Mouse (Mus musculus) midbrain, postnatal 0 days (tissue): ENCODE data around the gene Wwc2. TPM values are rescaled to one million over a fixed set of nuclear protein-coding genes. Genes with fewer than 3 reads are reported as not detected.

Experiments used
- ATAC-seq: fragments of 200-750 bp; cut with Nextera tagmentation; 2 replicates; pipeline ENCODE4 v1.8.0; 2017; ENCODE audit warnings: moderate number of reproducible peaks, mild to moderate bottlenecking, moderate TSS enrichment, moderate library complexity; ENCODE audit not compliant: low FRiP score
- DNase-seq: peaks from one replicate; pipeline ENCODE4 v3.0.0-alpha.2; 2015; ENCODE audit warnings: low spot score
- H3K27ac ChIP-seq: fragments of 300-500 bp; sonication (generic); 2 replicates; pipeline ENCODE4 v1.5.1; 2014; ENCODE audit warnings: low read depth, mild to moderate bottlenecking, low read length, mixed read lengths
- H3K27me3 ChIP-seq: fragments of 300-500 bp; sonication (generic); 2 replicates; pipeline ENCODE4 v1.6.1; 2014; ENCODE audit warnings: low read length, control low read depth, mixed read lengths; ENCODE audit not compliant: insufficient read depth
- H3K36me3 ChIP-seq: fragments of 300-500 bp; sonication (generic); 2 replicates; pipeline ENCODE4 v1.6.1; 2014; ENCODE audit warnings: low read length, control low read depth, mixed read lengths; ENCODE audit not compliant: insufficient read depth
- H3K4me1 ChIP-seq: fragments of 300-500 bp; sonication (generic); 2 replicates; pipeline ENCODE4 v1.6.1; 2014; ENCODE audit warnings: mild to moderate bottlenecking, control low read depth, antibody characterized with exemption, low read length, mixed read lengths; ENCODE audit not compliant: insufficient read depth
- H3K4me2 ChIP-seq: fragments of 300-500 bp; sonication (generic); 2 replicates; pipeline ENCODE4 v1.6.1; 2014; ENCODE audit warnings: low read depth, mild to moderate bottlenecking, low read length, mixed read lengths; ENCODE audit not compliant: poor library complexity, severe bottlenecking
- H3K4me3 ChIP-seq: fragments of 300-500 bp; sonication (generic); 2 replicates; pipeline ENCODE4 v1.5.1; 2014; ENCODE audit warnings: low read depth, mild to moderate bottlenecking, low read length, moderate library complexity
- H3K9ac ChIP-seq: fragments of 300-500 bp; sonication (generic); replicated peaks from 2 replicates; pipeline ENCODE4 v1.6.1; 2014; ENCODE audit warnings: mild to moderate bottlenecking, low read length, moderate library complexity, mixed read lengths; ENCODE audit not compliant: poor library complexity, severe bottlenecking
- H3K9me3 ChIP-seq: fragments of 300-500 bp; sonication (generic); 2 replicates; pipeline ENCODE4 v1.6.1; 2016; ENCODE audit warnings: low read length, control low read depth
- CTCF ChIP-seq: IDR thresholded peaks from 2 replicates; pipeline ENCODE4 v1.5.1; 2016; ENCODE audit warnings: antibody characterized with exemption, mild to moderate bottlenecking
- WGBS: fragments of 180-500 bp; shearing (Covaris S2); extraction: QIAGEN DNeasy Blood & Tissue Kit; methylation state at CpG from one replicate; pipeline ENCODE4 v1.1.7; 2014; 5-methylcytosine and 5-hydroxymethylcytosine counted together
- polyA plus RNA-seq: library from polyadenylated mRNA; unstranded; fragments of >200 nt; fragmentation: Nextera tagmentation; extraction: Ambion mirVana; gene quantifications from 2 replicates; pipeline ENCODE4 v1.2.1, GENCODE M21; 2015
- total RNA-seq: library from RNA; depleted of rRNA; stranded (reverse); fragments of >200 nt; gene quantifications from 2 replicates; pipeline ENCODE4 v1.2.3, GENCODE M21; 2014

Wwc2 gene
- total and polyA plus RNA-seq, 2 experiments from 2014 or later, result 4.5 to 9.6 TPM

DNA sequence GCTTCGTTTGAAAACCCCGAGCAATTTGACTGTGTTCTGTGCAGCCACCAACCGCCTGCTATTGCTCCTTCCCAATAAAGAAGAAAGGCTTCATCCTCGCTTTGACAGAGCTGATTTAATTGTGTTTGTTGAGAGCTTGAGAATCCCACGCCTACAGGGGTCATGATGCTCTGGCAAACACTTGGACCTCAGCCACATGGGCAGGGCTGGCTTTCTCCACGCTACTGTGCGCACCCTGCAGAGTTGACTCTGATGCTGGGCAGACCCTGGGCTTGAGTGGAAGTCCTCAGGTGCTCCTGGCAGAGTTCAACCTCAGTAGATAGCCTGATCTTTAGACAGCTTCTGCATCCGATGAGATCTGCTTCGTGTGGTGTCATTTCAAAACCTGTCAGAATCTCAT, 198.7 kb downstream of the Wwc2 start:
- Histone ChIP-seq H3K4me2 (no peak overlapping the region), H3K4me3 (no peak overlapping the region), H3K27ac (no peak overlapping the region), H3K36me3 (no peaks in the 10 kb centered on the region), H3K9ac (no peak overlapping the region), H3K27me3 (no peaks in the 10 kb centered on the region), H3K4me1 (no peaks in the 10 kb centered on the region), H3K9me3 (no peaks in the 10 kb centered on the region)
- ATAC-seq, result no peak
- WGBS, result 64% methylated on average over 9 of the region's 9 CpGs
- TF ChIP-seq CTCF, result no peak
- DNase-seq, result no peak

GRCm38 (mm10) chr8:47787705-47788104, 203.0 kb downstream of the Wwc2 start:
- H3K4me3 ChIP-seq, result no peak overlapping the region
- no peak for TF ChIP-seq CTCF
- DNase-seq, result no peak
- WGBS, result 42% methylated on average over 10 of the region's 10 CpGs
- H3K4me1 ChIP-seq, result no peaks in the 10 kb centered on the region
- H3K27ac ChIP-seq, result no peak overlapping the region
- H3K9me3 ChIP-seq, result no peaks in the 10 kb centered on the region
- H3K27me3 ChIP-seq, result no peaks in the 10 kb centered on the region
- no peak for ATAC-seq
- no peaks in the 10 kb centered on the region for H3K36me3 ChIP-seq
- no peak overlapping the region for H3K4me2 ChIP-seq
- H3K9ac ChIP-seq, result peak overlapping the region; percentile 19; the same call in 1 of the 2 replicates

DNA sequence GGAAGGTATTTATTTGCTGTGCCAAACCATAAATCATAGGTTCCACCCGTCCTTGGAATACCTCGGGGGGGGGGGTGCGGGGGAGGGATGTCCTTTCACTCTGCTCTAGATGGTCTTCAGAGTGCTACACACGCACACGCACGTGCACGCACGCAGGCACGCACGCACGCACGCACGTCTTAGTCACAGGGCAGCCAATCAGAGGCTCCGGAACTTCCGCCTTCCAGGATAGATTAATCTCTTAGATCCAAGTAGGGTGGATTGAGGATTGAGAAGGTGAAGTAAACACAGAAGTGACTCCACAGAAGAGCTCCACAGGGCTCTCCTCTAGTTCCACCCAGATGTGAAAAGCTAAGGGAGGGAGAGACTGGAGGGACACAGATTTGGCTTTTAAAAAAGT, 204.4 kb downstream of the Wwc2 start:
- Histone ChIP-seq H3K9me3 (no peaks in the 10 kb centered on the region), H3K36me3 (no peaks in the 10 kb centered on the region), H3K27ac (no peak overlapping the region), H3K4me2 (no peak overlapping the region), H3K9ac (no peak overlapping the region), H3K4me1 (no peaks in the 10 kb centered on the region), H3K4me3 (no peak overlapping the region), H3K27me3 (no peaks in the 10 kb centered on the region)
- no peak for ATAC-seq
- DNase-seq, result no peak
- 97% methylated on average over 15 of the region's 15 CpGs for WGBS
- TF ChIP-seq CTCF, result no peak

DNA sequence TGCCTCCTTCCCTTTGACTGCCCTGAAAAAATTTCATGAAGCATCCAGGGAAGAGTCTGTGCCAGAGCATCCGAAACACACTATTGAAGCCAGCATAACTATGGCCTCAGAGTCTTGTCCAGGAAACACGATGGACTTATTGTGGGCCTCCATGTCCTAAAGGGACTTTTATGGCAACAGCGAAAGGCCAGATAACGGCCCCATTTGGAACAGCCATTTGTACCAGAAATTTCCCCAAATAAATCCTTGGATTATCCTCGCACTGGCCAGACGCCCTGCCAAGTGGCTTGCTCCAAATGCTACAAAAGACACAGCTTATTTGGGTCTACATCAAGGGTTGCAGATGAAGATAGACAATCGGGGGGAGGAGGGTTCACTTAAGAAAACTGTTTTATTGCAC, 206.3 kb downstream of the Wwc2 start:
- WGBS, result 83% methylated on average over 7 of the region's 7 CpGs
- ATAC-seq, result no peak

DNA sequence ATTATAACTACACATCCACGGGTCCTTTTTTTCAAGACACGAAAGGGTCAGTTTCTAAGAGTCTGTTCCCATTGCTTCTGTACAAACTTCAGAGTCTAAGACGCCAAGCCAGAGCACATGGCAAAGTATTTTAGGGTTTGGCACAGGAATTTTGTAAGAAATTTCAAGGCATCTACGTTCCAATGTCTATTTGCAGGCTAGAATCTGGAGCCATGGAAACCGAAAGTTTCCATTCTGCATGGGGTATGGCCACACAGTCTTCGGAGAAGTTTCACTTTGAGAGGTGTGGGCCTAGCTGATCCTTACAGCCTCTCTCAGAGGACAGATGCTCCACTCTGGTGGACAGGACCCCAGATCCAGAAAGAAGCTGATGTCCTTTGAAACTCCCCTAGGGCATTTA, 206.8 kb downstream of the Wwc2 start:
- Histone ChIP-seq H3K9me3 (no peaks in the 10 kb centered on the region), H3K36me3 (no peaks in the 10 kb centered on the region), H3K9ac (no peak overlapping the region), H3K27ac (no peak overlapping the region), H3K4me1 (no peaks in the 10 kb centered on the region), H3K27me3 (no peaks in the 10 kb centered on the region), H3K4me2 (no peak overlapping the region), H3K4me3 (no peak overlapping the region)
- DNase-seq, result no peak
- no peak for ATAC-seq
- TF ChIP-seq CTCF, result no peak
- 88% methylated on average over 6 of the region's 6 CpGs for WGBS

More for the DNA sequence above, 206.3 kb downstream of the Wwc2 start:
- no peak for TF ChIP-seq CTCF
- no peaks in the 10 kb centered on the region for H3K4me1 ChIP-seq
- no peaks in the 10 kb centered on the region for H3K27me3 ChIP-seq
- H3K36me3 ChIP-seq, result no peaks in the 10 kb centered on the region
- no peak for DNase-seq
- no peak overlapping the region for H3K9ac ChIP-seq
- no peaks in the 10 kb centered on the region for H3K9me3 ChIP-seq
- H3K4me2 ChIP-seq, result no peak overlapping the region
- H3K27ac ChIP-seq, result no peak overlapping the region
- H3K4me3 ChIP-seq, result no peak overlapping the region

- ATAC-seq (no peak), DNase-seq (no peak)
- Histone ChIP-seq H3K36me3 (no peaks in the 10 kb centered on the region), H3K27ac (no peak overlapping the region), H3K4me3 (no peak overlapping the region), H3K9ac (no peak overlapping the region), H3K4me2 (no peak overlapping the region), H3K27me3 (no peaks in the 10 kb centered on the region), H3K4me1 (no peaks in the 10 kb centered on the region), H3K9me3 (no peaks in the 10 kb centered on the region)
- TF ChIP-seq CTCF, result no peak
- WGBS, result 98% methylated on average over 2 of the region's 2 CpGs
Measured at GRCm38 (mm10) chr8:47783544-47783943, 207.2 kb downstream of the Wwc2 start.
